Mouse (Mus musculus) fat pad, adult 2 months (tissue): ENCODE results near the gene Afmid.

Experiments used
- DNase-seq: peaks from one replicate; pipeline ENCODE4 v3.0.0-alpha.2; 2011; ENCODE audit warnings: low read depth, low spot score; ENCODE audit errors: extremely low read depth

Gene Afmid

DNA sequence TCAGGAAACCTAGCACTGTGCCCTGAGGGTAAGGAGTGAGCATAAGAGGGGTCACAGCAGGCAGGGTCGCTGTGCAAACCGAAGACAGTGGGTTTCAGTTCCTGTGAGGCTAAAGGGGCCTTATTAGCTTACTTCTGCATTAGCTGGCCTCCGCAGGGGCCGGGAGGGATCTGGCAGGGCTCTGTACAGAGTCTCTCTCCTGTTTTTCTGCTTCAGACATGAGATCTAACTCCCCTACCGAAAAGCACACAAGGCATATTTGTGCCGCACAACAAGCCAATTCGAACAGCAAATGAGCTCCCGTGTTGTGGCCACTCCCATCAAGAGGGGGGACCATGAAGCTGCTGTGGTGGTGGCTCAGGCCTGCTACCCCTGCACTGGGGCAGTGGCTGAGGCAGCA, 53.2 kb downstream of the Afmid start:
- DNase-seq: no peak

DNA sequence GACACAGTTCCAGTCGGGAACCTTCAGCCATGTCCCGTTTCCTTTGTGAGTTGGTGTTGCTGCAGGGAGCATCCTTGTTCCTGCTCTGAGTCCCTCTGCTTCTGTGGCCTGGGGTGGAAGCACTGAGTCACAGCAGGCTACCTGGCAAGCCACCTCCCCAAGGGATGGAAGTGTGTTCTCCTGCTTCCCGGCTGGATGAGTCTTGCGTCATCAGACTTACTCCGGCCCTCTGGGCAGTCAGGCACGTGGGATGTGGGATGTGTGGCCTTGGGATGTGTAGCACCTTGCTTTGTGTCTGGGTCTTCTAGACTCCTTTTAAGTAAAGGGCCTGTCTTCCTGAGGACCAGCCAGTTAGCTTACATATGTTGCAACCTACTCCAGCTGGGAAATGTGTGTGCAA, 54.0 kb downstream of the Afmid start:
- no peak for DNase-seq

DNA sequence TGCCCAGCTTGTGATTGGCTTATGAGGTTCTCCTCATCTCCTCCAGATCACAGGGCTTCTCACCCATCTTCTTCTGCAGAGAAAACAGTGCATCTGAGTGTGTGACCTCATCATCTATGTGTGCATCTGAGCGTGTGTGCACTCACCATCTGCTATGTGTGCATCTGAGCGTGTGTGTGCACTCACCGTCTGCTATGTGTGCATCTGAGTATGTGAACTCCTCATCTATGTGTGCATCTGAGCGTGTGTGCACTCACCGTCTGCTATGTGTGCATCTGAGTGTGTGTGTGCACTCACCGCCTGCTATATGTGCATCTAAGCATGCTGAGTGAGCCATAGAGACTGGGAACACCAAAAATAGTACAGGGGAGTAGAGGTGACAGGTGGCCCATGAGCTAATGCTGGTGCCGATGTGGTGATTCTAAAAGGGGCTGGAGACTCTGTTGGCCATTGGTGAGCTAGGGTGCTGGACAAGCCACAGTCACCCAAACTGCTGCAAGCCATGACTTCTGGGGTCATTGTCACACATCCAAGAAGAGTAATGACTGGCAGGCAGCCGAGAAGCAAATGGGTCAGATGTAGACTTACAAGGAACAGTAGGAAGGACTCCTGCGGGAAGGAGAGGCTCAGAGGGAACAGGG, 54.7 kb downstream of the Afmid start:
- no peak for DNase-seq

DNA sequence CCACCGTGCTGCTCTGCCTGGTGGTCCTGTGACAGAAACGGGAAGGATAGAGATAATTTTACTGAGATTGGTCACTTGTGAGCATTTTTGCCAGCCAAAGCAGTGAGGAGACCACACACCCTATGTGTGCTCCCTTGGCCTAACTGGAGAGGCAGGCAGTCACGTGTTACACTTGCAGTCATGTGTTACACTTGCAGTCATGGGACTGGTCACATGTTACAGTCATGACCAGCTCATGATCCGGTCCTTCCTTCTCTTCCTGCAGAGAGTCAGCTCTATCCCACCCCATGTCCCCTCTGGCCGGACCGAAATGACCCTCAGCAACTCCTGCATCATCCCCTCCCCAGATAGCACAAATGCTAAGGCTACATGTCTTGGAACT, 55.2 kb downstream of the Afmid start:
- DNase-seq: no peak

DNA sequence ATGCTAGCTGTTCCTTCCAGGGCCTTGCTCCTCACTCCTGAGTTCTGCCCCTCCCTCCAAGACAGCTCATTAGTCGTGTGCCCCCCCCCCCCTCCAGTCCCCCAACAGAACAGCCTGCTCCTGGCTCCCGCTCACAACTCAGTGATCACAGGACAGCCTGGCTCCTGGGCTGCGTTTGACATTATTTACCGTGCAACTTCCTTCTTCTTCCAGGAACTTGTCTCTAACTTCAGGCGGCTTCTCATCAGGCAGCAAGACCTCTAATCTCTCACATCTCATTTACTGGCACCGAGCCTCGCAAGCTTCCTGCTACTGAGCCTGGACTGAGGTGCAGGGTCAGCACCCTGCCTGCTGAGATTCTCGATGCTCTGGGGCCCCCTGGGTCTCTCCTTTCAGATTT, 56.1 kb downstream of the Afmid start:
- no peak for DNase-seq

DNA sequence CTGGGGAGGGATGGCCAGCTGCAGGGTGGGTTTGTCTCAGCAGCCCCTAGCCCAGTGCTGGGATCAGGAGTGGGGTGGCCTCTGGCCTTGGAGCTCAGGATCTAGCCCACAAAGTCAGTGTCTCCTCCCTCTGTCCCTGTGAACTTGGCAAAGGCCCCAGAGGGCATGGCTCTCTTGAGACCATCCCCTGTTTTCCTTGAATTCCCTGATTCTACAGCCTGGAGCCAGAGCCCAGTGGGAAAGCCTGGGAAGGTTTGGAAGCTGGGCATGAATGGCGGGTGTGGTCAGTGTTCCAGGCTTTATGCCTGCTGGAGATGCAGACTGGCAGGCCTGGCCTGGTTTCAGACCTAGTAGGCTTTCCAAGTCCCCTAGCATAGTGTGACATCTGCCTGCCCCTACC, 56.5 kb downstream of the Afmid start:
- no peak for DNase-seq

DNA sequence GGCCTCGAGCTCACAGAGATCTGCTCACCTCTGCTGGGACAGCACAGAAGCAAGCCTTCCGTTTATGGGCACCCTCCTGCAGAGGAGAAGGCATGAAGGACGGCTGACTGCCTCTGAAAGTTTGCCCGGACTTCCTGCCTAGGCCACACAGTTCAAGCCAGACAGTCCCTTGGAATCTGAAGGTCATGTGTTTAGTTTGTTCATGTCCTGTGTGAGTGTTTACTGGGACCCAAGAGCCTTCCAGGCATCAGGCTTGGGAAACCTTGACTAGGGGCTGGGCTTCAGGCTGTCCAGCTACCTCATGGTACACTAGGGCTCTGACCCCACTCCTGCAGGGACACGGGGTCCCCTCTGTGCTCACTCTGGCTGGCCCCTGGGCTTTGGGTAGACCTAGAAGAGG, 60.3 kb downstream of the Afmid start:
- no peak for DNase-seq

DNA sequence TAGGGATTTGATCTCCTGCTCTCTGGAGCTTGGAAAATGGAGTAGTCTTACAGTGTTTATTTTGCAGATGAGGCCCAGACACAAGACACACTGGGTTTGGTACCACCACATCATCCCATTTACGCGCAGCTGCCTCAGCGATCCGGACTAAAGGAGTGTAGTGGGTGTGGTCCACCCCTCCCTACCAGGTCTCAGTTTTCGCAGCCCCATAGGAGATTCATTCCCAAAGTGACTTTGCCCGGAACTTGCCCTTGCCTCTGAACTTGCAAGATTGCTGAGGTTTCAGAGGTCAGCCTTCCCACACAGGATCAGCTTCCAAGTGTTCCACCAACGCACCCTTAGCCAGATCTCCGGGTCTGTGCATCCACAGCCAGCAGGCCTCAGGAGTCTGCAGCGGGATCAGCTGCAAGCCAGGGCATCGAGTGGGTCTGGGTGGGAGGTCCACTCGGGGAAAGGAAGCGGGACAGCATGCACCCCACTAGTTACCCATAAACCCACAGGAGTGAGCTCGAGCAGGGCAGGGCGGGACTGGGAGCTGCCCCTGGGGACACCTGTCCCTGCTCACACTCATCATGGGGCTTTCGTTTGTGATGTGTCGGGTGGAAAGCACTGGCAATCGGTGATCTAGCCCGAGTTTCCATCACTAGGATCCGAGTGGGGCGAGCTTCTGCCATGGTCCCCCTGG, 62.6 kb downstream of the Afmid start:
- no peak for DNase-seq

DNA sequence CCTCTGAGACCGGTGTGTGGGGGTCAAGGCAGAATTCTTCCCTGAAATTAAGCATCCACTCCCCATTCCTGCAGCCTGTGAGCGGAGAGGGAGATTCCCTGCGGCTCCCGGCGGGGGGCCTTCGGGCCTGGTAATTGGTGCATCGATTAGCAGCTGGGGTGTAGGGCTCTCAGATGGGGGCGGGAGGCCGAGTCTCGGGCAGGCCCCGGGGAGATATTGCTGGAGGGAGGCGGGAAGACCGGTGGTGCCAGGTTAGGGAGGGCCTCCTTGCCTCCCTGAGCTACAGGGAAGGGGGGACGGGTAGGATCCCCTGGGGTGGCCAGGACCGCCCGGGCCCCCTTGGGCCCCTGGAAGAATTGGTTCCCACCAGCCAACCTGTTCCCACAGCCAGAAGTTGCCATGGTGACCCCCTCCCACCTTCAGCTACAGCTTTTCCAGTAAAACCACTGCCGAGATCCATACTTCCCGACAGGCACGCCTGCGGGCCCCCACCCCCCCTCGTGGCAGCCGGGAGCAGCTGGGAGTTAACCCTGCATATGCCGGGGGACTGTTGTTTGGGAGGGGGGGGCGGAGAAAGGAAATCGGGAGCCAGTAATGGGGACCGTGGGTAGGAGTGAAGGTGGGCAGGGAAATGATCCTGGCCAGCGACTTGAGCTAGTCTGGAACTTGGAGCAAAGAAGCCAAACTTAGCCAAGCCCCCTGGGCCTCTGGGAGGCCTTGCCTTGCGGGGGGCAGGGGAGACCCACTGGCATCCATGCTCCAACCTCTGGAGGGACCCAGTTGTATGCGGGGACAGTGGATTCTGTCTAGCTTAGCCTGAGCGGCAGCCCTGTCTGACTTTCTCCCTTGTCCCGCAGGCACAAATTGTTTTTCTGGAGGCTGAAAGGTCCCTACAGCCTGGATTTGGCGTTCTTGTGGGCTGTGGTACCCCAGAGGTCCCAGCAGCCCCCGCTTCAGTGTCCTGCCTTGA, 63.4 kb downstream of the Afmid start:
- no peak for DNase-seq
